Mouse (Mus musculus) activated CD4-positive, CD25-positive, alpha-beta regulatory T cell, adult 9 weeks (primary cell): ENCODE results near the gene Olfr1411. TPM values are rescaled to one million over a fixed set of nuclear protein-coding genes. Genes with fewer than 3 reads are reported as not detected.

Source experiments
- polyA plus RNA-seq: library from polyadenylated mRNA; unstranded; fragments of 100-300 nt; shearing (Covaris generic); gene quantifications from one replicate; pipeline ENCODE4 v1.2.1, GENCODE M21; 2017

Gene Olfr1411
- not detected for polyA plus RNA-seq

GRCm38 (mm10) chr1:92594111-92594510 is at the start of gene Olfr1411:
Gene Olfr1411, plus strand, starts transcription at chr1:92594411.

GRCm38 (mm10) chr1:92571022-92571421 is 23.2 kb upstream of the Olfr1411 start, which contains the start of gene Olfr1413:
Gene Olfr1413, plus strand, starts transcription at chr1:92571322.

GRCm38 (mm10) chr1:92585479-92585878 is 8.7 kb upstream of the Olfr1411 start, which contains the start of gene Olfr1412:
Gene Olfr1412, plus strand, starts transcription at chr1:92585779.

GRCm38 (mm10) chr1:92605482-92605881 is 11.3 kb downstream of the Olfr1411 start, which contains the start of gene Olfr1410:
Gene Olfr1410, plus strand, starts transcription at chr1:92605782.

GRCm38 (mm10) chr1:92617488-92617887 is 23.3 kb downstream of the Olfr1411 start, which contains the start of gene Olfr12:
Gene Olfr12, plus strand, starts transcription at chr1:92617788.

GRCm38 (mm10) chr1:92641514-92642272 is 47.5 kb downstream of the Olfr1411 start, which contains the start of gene Cops9:
Gene Cops9, minus strand, starts transcription at chr1:92641985.

Other genes with a start within 250 kb of the Olfr1411 start
- gene Ndufa10, start 120.6 kb upstream of the Olfr1411 start, polyA plus RNA-seq = 240 TPM
- gene Olfr1416, start 109.3 kb upstream of the Olfr1411 start, polyA plus RNA-seq = not detected
- gene Olfr1415, start 98.3 kb upstream of the Olfr1411 start, polyA plus RNA-seq = not detected
- not detected for gene Olfr1414, start 75.8 kb upstream of the Olfr1411 start, polyA plus RNA-seq
- not detected for gene Olfr1413, start 23.1 kb upstream of the Olfr1411 start, polyA plus RNA-seq
- not detected for gene Olfr1412, start 8.6 kb upstream of the Olfr1411 start, polyA plus RNA-seq
- gene Olfr1410, start 11.4 kb downstream of the Olfr1411 start, polyA plus RNA-seq = not detected
- not detected for gene Olfr12, start 23.4 kb downstream of the Olfr1411 start, polyA plus RNA-seq
- 267 TPM for gene Cops9, start 47.6 kb downstream of the Olfr1411 start, polyA plus RNA-seq
- 1.2 TPM for gene Otos, start 54.4 kb downstream of the Olfr1411 start, polyA plus RNA-seq
- 1.0 TPM for gene Gpc1, start 237.2 kb downstream of the Olfr1411 start, polyA plus RNA-seq